Mouse (Mus musculus) spleen, adult 2 months (tissue): ENCODE measurements at regions not wholly inside any gene's neighbourhood (a gene's known extent, or its start where the extent isn't known, plus 50 kb on each side); places are given as distances from the start of the nearest gene placed in this dataset.

Source experiments
- CTCF ChIP-seq: fragments of 200-500 bp; IDR thresholded peaks from 2 replicates; pipeline ENCODE4 v1.5.1; 2011; ENCODE audit warnings: mild to moderate bottlenecking, inconsistent platforms; ENCODE audit not compliant: insufficient read depth, insufficient read length, insufficient replicate concordance; ENCODE audit errors: extremely low read depth
- POLR2A ChIP-seq: fragments of 200-500 bp; IDR thresholded peaks from 2 replicates; pipeline ENCODE4 v1.6.1; 2011; ENCODE audit warnings: low read depth, low read length, inconsistent platforms

GRCm38 (mm10) chr8:87270525-87271187 is 201.8 kb downstream of the Cbln1 start:
- TF ChIP-seq CTCF (no peak), POLR2A (no peak)
